Mouse (Mus musculus) ovary, adult 18-20 months (tissue): Measurements from ENCODE around the gene 2210010C04Rik.

ENCODE experiments used
- DNase-seq: peaks from one replicate; pipeline ENCODE4 v3.0.0; 2022; ENCODE audit warnings: low spot score, mixed read lengths

The 2210010C04Rik gene

GRCm38 (mm10) chr6:41035409-41035808 is at the start of gene 2210010C04Rik:
Gene 2210010C04Rik, minus strand, starts transcription at chr6:41035509.
- DNase-seq, result no peak

GRCm38 (mm10) chr6:41080121-41080520 is 44.8 kb upstream of the 2210010C04Rik start:
- DNase-seq, result no peak

GRCm38 (mm10) chr6:41078539-41079303 is 43.4 kb upstream of the 2210010C04Rik start:
- no peak for DNase-seq

- DNase-seq, result no peak
Measured at GRCm38 (mm10) chr6:41075753-41076152, 40.4 kb upstream of the 2210010C04Rik start.

GRCm38 (mm10) chr6:41063332-41063731 is 28.0 kb upstream of the 2210010C04Rik start:
- DNase-seq, result no peak

- no peak for DNase-seq
Measured at GRCm38 (mm10) chr6:41062746-41063145, 27.4 kb upstream of the 2210010C04Rik start.

- DNase-seq, result no peak
Measured at GRCm38 (mm10) chr6:41062081-41062480, 26.8 kb upstream of the 2210010C04Rik start.

GRCm38 (mm10) chr6:41061085-41061484 is 25.8 kb upstream of the 2210010C04Rik start:
- DNase-seq, result no peak

- DNase-seq, result no peak
Measured at GRCm38 (mm10) chr6:41057653-41058052, 22.3 kb upstream of the 2210010C04Rik start.

GRCm38 (mm10) chr6:41055581-41055980 is 20.3 kb upstream of the 2210010C04Rik start:
- no peak for DNase-seq

GRCm38 (mm10) chr6:41054379-41054778 is 19.1 kb upstream of the 2210010C04Rik start:
- no peak for DNase-seq

GRCm38 (mm10) chr6:41051824-41052223 is 16.5 kb upstream of the 2210010C04Rik start:
- DNase-seq, result no peak

- DNase-seq, result no peak
Measured at GRCm38 (mm10) chr6:41048602-41049001, 13.3 kb upstream of the 2210010C04Rik start.

GRCm38 (mm10) chr6:41047961-41048360 is 12.7 kb upstream of the 2210010C04Rik start:
- DNase-seq, result no peak

GRCm38 (mm10) chr6:41047202-41047601 is 11.9 kb upstream of the 2210010C04Rik start:
- no peak for DNase-seq

- no peak for DNase-seq
Measured at GRCm38 (mm10) chr6:41046553-41046952, 11.2 kb upstream of the 2210010C04Rik start.

GRCm38 (mm10) chr6:41044753-41045152 is 9.4 kb upstream of the 2210010C04Rik start:
- no peak for DNase-seq

- DNase-seq, result no peak
Measured at GRCm38 (mm10) chr6:41044314-41044713, 9.0 kb upstream of the 2210010C04Rik start.

GRCm38 (mm10) chr6:41032802-41033201 is 2.5 kb downstream of the 2210010C04Rik start:
- DNase-seq, result no peak

- no peak for DNase-seq
Measured at GRCm38 (mm10) chr6:41032231-41032630, 3.1 kb downstream of the 2210010C04Rik start.

GRCm38 (mm10) chr6:41030821-41031220 is 4.5 kb downstream of the 2210010C04Rik start:
- DNase-seq, result no peak

- DNase-seq, result no peak
Measured at GRCm38 (mm10) chr6:41027053-41027452, 8.3 kb downstream of the 2210010C04Rik start.

- no peak for DNase-seq
Measured at GRCm38 (mm10) chr6:41025873-41026650, 9.2 kb downstream of the 2210010C04Rik start.
